Mouse (Mus musculus): ENCODE measurements around the gene Kmt2c. TPM values are rescaled to one million over a fixed set of nuclear protein-coding genes. Genes with fewer than 3 reads are reported as not detected.

The Kmt2c gene
- polyA plus RNA-seq, 1 experiment: 2.2 TPM

DNA sequence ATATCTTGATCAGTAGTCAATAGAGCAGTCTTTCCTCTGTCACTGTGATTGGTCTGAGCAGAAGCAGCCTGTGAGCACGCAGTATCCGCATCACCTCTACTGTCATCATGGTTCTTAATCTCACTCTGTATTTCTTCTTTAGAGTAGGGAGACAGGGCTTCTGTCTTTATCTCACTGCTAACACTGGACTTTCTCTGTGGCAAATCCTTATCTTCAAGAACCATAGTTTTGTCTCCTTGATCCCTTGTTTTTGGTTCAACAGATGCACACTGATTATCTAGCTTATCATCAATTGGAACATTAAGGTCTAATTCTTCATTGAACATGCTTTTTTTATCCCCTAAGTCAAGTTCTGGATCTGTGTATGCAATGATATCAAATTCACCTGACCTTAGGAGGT, 188.4 kb downstream of the Kmt2c start:
- TF ChIP-seq FLI1 (IDR thresholded peaks at IDR 0.05; ENCODE audit: low read length) (no peak), GATA1 (IDR thresholded peaks at IDR 0.05; ENCODE audit: borderline replicate concordance, low read length) (no peak)
- H3K9me3 ChIP-seq: no peaks in the 10 kb centered on the region
- H3K27me3 ChIP-seq (replicated peaks): no peaks in the 10 kb centered on the region
- H3K4me3 ChIP-seq (replicated peaks): no peak overlapping the region
- H3K4me1 ChIP-seq: no peaks in the 10 kb centered on the region
- peaks cover 85% of the 10 kb centered on the region for H3K36me3 ChIP-seq (replicated peaks; ENCODE audit: low read length)

DNA sequence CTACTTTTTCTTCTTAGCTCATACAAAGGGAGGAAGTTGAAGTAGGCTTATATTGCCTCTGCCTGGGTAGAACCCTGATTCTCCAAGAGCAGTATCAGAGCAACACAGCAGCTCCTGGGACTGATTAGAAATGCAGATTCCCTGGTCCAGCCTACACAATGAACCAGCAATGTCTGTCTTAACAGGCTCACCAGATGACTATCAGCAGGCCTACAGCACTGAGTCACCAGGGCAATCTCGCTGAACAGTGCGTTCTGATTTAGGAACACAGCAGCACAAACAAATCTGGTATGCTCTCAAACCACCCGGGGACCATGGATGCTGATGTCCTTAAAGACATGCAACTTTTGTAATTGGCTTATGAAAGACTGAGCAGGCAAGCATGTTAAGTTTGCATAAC, 201.8 kb downstream of the Kmt2c start:
- H3K4me3 ChIP-seq (replicated peaks): no peak overlapping the region
- no peaks in the 10 kb centered on the region for H3K27me3 ChIP-seq (replicated peaks)
- TF ChIP-seq FLI1 (IDR thresholded peaks at IDR 0.05; ENCODE audit: low read length) (no peak), GATA1 (IDR thresholded peaks at IDR 0.05; ENCODE audit: borderline replicate concordance, low read length) (no peak)
- peaks cover 9% of the 10 kb centered on the region for H3K4me1 ChIP-seq
- H3K36me3 ChIP-seq (replicated peaks; ENCODE audit: low read length): peaks cover 93% of the 10 kb centered on the region
- no peaks in the 10 kb centered on the region for H3K9me3 ChIP-seq

GRCm38 (mm10) chr5:25283988-25284387, 214.6 kb downstream of the Kmt2c start:
- TF ChIP-seq FLI1 (IDR thresholded peaks at IDR 0.05; ENCODE audit: low read length) (no peak), GATA1 (IDR thresholded peaks at IDR 0.05; ENCODE audit: borderline replicate concordance, low read length) (no peak)
- Histone ChIP-seq H3K4me3 (replicated peaks) (no peak overlapping the region), H3K9me3 (no peaks in the 10 kb centered on the region), H3K36me3 (replicated peaks; ENCODE audit: low read length) (peaks cover 99% of the 10 kb centered on the region), H3K4me1 (no peaks in the 10 kb centered on the region), H3K27me3 (replicated peaks) (no peaks in the 10 kb centered on the region)

DNA sequence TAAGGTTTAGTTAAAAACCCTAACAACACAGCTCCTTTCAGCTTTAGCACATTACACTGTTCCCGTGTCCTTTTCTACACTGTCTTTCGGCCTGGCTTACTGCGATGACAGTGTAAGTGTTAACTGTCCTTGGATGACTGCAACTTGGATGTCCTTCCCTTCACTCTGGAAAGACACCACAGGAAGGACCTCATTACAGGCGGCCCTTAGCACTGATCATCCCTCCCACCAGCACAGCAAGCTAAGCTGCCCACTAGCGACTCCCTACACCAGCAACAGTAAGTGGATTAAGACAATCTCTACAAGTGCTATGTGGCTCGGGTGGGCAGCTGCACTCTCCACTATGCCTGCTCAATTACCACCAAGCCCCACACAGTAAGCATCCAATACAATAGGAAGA, 222.2 kb downstream of the Kmt2c start:
- TF ChIP-seq FLI1 (IDR thresholded peaks at IDR 0.05; ENCODE audit: low read length): no peak
- no peak for TF ChIP-seq GATA1 (IDR thresholded peaks at IDR 0.05; ENCODE audit: borderline replicate concordance, low read length)
- H3K27me3 ChIP-seq (replicated peaks): no peaks in the 10 kb centered on the region
- H3K9me3 ChIP-seq: no peaks in the 10 kb centered on the region
- H3K36me3 ChIP-seq (replicated peaks; ENCODE audit: low read length): peaks cover 96% of the 10 kb centered on the region
- no peak overlapping the region for H3K4me3 ChIP-seq (replicated peaks)
- H3K4me1 ChIP-seq: no peaks in the 10 kb centered on the region

DNA sequence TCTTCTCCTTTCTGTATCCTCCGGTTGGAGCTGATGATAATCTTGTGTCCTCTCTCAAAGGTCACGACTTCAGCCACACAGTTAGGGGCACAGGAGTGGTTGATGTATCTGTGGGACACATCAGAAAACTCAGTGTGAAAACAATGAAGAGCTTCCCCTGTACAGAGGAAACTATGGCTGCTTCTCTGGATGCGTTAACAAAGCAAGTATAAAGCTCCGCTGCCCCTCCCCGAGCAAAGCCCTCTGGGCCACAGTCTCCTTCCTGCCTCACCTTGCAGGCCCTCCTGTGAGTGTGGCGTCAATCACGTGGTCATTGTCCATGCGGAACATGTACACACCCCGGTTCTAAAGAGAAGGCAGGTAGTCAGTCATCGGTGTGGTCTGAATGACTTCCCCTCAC, 223.0 kb downstream of the Kmt2c start:
- Histone ChIP-seq H3K36me3 (replicated peaks; ENCODE audit: low read length) (peaks cover 96% of the 10 kb centered on the region), H3K4me3 (replicated peaks) (no peak overlapping the region), H3K4me1 (peaks cover 1% of the 10 kb centered on the region; the same call in 1 of the 2 replicates), H3K27me3 (replicated peaks) (no peaks in the 10 kb centered on the region), H3K9me3 (no peaks in the 10 kb centered on the region)
- TF ChIP-seq GATA1 (IDR thresholded peaks at IDR 0.05; ENCODE audit: borderline replicate concordance, low read length): no peak
- no peak for TF ChIP-seq FLI1 (IDR thresholded peaks at IDR 0.05; ENCODE audit: low read length)

- H3K4me1 ChIP-seq: peaks cover 6% of the 10 kb centered on the region; the same call in 1 of the 2 replicates
- TF ChIP-seq FLI1 (IDR thresholded peaks at IDR 0.05; ENCODE audit: low read length): no peak
- TF ChIP-seq GATA1 (IDR thresholded peaks at IDR 0.05; ENCODE audit: borderline replicate concordance, low read length): no peak
- H3K9me3 ChIP-seq: no peaks in the 10 kb centered on the region
- peaks cover 82% of the 10 kb centered on the region for H3K36me3 ChIP-seq (replicated peaks; ENCODE audit: low read length)
- H3K27me3 ChIP-seq (replicated peaks): no peaks in the 10 kb centered on the region
- no peak overlapping the region for H3K4me3 ChIP-seq (replicated peaks)
These were observed 230.2 kb downstream of the Kmt2c start for GRCm38 (mm10) chr5:25268258-25268888.

DNA sequence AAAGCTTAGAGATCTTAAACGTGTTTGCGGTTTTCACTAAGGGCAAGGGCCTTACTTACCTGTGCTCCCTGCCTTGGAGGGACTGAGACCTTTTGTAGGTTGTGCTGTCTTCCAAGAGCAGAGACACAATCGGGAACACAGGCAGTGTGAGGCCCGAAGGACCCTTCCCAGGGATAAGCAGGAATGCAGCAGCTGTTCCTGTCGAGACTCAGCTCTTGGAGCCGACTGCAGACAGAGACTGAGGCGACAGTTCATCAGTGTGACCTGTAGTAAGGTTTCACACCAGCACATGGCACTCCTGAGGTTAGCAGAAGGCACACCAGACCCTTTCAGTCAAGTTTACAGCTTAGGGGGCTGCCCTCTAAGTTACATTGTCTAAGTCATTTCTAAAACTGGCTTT, 236.3 kb downstream of the Kmt2c start:
- H3K36me3 ChIP-seq (replicated peaks; ENCODE audit: low read length): peaks cover 80% of the 10 kb centered on the region

DNA sequence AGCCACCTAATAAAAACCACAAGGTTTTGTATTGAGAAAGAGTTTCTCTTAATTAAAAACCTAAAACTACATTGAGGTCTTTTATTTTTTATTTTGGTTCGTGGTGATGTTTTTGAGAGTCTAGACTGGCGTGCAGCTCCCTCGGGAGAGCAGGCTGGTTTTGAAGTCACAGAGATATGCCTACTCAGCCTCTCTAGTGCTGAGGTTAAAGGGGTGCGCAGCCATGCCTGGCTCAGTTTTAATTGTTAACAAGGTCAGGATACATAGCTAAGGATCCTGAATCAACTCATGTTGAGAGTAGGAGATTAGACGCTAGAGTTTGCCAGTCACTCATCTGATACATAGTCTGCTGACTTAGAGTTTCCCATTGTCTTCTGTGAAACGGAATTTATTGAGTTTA, 237.1 kb downstream of the Kmt2c start:
- no peaks in the 10 kb centered on the region for H3K27me3 ChIP-seq (replicated peaks)
- H3K9me3 ChIP-seq: no peaks in the 10 kb centered on the region
- no peak overlapping the region for H3K4me3 ChIP-seq (replicated peaks)
- peaks cover 80% of the 10 kb centered on the region for H3K36me3 ChIP-seq (replicated peaks; ENCODE audit: low read length)
- no peak for TF ChIP-seq GATA1 (IDR thresholded peaks at IDR 0.05; ENCODE audit: borderline replicate concordance, low read length)
- TF ChIP-seq FLI1 (IDR thresholded peaks at IDR 0.05; ENCODE audit: low read length): no peak
- H3K4me1 ChIP-seq: no peaks in the 10 kb centered on the region

More for the DNA sequence above, 236.3 kb downstream of the Kmt2c start:
- Histone ChIP-seq H3K4me1 (0 out of 2 replicates have a peak, but pooled peaks cover 3% of the 10 kb centered on the region), H3K9me3 (no peaks in the 10 kb centered on the region), H3K27me3 (replicated peaks) (no peaks in the 10 kb centered on the region), H3K4me3 (replicated peaks) (no peak overlapping the region)
- TF ChIP-seq GATA1 (IDR thresholded peaks at IDR 0.05; ENCODE audit: borderline replicate concordance, low read length): no peak
- no peak for TF ChIP-seq FLI1 (IDR thresholded peaks at IDR 0.05; ENCODE audit: low read length)

DNA sequence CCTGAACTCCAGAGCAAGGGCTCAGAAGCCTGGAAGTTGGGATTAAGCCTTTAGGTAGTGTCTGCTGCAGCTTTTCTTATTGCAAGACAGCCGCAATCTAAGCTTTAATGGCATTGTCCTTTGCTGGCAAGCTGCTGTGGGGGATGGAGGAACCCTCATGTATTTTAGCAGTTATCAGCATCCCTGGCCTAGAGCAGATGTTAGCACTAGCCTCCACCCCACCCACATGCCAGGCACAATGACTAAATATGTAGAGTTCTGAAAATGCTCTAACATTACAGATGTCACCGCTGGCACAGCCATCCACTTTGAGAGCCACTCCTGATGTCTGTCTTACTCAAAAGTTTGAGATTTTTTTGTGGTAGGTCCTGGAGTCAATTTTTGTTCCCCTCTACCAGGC, 241.9 kb downstream of the Kmt2c start:
- H3K4me1 ChIP-seq: 0 out of 2 replicates have a peak, but pooled peaks cover 4% of the 10 kb centered on the region
- H3K9me3 ChIP-seq: no peaks in the 10 kb centered on the region
- H3K36me3 ChIP-seq (replicated peaks; ENCODE audit: low read length): peaks cover 72% of the 10 kb centered on the region
- no peaks in the 10 kb centered on the region for H3K27me3 ChIP-seq (replicated peaks)
- H3K4me3 ChIP-seq (replicated peaks): no peak overlapping the region
- TF ChIP-seq FLI1 (IDR thresholded peaks at IDR 0.05; ENCODE audit: low read length) (no peak), GATA1 (IDR thresholded peaks at IDR 0.05; ENCODE audit: borderline replicate concordance, low read length) (no peak)

GRCm38 (mm10) chr5:25254491-25254890, 244.1 kb downstream of the Kmt2c start:
- Histone ChIP-seq H3K4me1 (0 out of 2 replicates have a peak, but pooled peaks cover 4% of the 10 kb centered on the region), H3K36me3 (replicated peaks; ENCODE audit: low read length) (peaks cover 78% of the 10 kb centered on the region), H3K4me3 (replicated peaks) (no peak overlapping the region), H3K9me3 (no peaks in the 10 kb centered on the region), H3K27me3 (replicated peaks) (no peaks in the 10 kb centered on the region)
- no peak for TF ChIP-seq GATA1 (IDR thresholded peaks at IDR 0.05; ENCODE audit: borderline replicate concordance, low read length)
- TF ChIP-seq FLI1 (IDR thresholded peaks at IDR 0.05; ENCODE audit: low read length): no peak

All from megakaryocyte, embryonic 14.5 days (primary cell).